Mouse (Mus musculus) lung, postnatal 25 days (tissue): ENCODE measurements at regions not wholly inside any gene's neighbourhood (a gene's known extent, or its start where the extent isn't known, plus 50 kb on each side); places are given as distances from the start of the nearest gene placed in this dataset.
A peak's percentile ranks its signal among the peaks of the same experiment; 100 is the strongest.

Source experiments
- DNase-seq: peaks from one replicate; pipeline ENCODE4 v3.0.0; 2022; ENCODE audit warnings: low spot score

DNA sequence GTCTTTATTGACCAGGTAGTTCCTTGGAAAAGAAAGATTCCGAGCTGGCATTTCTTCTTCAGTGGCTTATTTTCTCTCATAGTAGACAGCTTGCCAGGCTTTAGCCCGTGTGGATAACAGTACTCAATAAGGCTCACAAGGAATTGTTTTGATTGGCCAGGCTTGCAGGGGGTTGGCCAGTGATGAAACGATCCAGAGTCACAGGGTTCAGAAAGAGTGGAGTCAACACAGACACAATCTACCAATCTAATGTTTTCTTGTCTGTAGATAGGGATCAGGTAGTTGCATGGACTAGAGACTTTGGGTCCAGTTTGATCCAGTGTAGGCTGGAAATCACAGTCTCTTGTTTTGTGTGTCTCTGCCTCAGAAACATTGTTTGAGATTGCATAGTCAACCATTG is 115.8 kb upstream of the Tab2 start:
- DNase-seq, result no peak

DNA sequence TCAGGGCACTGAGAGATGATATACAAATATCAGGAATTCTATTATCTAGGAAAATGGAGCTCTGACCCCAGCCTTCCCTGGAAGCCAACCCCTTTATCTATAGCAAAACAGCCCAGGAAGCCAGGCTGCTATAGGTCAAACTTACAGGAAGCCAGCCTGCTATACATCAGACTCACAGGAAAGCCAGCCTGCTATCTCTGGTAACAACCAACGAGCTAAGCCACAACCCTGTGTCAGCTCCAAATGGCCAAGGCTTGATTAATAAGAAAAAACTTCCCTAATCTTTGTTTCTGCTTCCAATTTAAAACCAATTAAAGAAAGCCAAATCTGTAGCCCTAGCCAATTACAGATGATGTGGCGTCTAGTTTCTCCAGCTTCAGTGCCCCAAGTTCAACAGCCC is 114.4 kb upstream of the Tab2 start:
- no peak for DNase-seq

DNA sequence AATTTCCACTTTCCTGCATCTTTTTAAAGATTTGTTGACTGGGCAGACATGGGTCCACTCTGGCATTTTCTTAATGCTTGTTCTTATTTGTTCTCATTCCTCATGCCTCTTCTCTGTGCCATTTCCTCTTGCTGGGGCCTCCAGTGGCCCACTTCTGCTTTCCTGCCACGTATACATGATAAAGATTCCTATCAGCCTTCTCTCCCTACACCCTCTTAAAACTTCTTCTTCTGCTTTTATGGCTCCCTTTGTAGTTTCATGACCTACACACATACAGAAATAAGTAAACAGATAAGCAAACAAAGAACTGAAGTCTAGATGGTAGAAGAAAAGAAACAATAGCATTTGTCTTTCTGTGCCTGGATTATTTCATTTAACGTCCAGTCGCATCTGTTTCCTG is 110.9 kb upstream of the Tab2 start:
- peak; percentile 10 for DNase-seq

DNA sequence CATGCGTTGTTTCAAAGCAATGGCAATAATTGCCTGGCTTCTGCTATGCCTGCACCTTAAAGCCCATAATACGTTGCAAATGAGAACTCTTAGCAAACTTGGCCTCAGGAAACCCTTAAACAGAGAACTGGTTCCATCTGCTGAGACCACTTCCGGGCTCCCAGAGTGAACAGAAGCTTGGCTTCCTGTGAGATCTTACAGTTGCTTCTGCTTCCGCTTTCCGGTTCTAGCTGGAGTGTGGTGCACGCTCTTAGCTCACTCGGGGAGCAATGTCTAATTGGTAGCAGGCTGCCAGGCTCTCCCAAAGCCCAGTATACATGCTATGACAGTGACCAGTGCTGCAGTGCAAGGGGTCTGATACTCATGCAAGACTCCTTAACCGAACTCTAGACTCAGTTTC is 109.7 kb upstream of the Tab2 start:
- peak; percentile 37 for DNase-seq

DNA sequence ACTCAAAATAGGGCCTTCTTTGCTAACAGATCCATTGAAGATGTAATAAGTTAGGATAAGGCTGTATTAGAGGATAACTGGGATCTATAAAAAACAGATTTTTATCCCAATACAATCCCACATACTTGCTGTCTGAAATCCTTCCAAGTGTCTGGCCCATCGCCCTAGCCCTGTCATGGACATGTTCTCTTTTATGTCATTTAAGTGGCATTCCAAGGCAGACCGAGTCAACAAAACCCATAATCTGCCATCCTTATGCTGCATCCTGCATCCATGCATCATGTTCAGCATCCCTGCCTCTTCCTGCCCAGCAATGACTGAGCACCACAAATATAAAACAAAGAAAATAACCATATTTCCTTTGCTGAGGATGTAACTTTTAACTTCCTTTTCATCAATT is 108.3 kb upstream of the Tab2 start:
- DNase-seq, result no peak

DNA sequence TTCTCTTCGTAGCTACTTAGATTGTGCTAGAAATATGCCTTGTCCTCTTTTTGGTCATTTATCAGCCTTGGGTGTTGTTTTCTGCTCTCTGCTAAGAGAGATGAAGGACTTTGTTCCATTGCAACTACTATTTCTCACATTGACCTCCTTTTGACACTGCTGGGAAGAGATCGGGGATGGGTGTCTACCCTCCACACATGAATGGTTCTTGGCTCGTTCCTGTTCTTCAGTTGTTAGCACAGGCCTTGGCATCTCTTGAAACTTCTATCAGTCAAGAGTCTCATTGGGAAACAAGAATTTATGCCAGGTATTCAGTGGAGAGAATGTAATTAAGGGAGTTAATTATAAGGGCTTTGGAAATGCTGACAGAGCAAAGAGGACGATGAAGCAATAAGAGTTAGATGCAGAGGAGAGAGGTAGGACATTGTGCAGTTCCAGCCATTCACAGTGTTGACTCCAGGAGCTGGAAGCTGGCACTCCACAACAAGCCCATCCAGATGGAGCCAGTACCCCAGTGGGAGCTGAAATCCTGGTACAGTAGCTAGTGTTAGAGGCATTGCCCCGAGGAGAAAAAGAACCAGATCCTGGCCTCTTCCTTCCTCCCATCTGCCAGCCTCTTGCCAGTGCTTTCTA is 107.5 kb upstream of the Tab2 start:
- DNase-seq, result no peak

DNA sequence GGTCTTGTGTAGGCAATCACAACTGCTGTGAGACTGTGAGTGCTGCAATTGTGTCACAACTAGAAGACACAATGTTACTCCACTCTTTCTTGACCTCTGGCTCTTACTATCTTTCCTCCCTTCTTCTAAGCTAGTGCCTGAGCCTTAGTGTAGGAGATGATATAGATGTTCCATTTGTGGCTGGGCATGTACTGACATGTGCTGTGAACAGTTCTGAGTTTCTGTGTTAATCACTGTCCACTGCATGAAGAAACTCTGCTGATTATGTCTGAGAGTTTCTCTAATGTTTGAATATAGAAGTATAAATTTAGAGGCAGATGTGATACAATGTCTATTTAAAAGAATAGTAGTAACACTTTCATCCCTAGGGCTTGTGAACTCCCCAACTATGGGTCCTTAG is 105.0 kb upstream of the Tab2 start:
- DNase-seq, result no peak

DNA sequence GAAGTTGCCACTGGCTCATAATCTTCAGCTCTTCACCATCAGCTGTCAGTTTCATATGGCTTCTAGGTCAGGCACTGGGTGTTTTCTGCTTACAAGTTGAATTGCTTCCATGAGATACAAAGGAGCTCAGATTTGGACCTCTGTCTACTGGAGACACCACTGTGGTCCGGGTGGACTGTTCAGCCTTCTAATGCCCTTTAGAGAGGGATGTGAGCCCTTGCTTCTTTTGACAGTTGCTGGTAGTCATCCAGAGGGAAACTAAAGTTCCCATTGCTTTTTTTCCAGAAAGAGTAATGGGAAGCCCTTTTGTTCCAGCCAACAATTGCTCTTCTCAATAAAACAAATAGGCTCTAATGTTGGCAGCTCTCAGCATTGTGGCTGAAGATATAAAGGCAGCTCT is 103.7 kb upstream of the Tab2 start:
- DNase-seq, result no peak

DNA sequence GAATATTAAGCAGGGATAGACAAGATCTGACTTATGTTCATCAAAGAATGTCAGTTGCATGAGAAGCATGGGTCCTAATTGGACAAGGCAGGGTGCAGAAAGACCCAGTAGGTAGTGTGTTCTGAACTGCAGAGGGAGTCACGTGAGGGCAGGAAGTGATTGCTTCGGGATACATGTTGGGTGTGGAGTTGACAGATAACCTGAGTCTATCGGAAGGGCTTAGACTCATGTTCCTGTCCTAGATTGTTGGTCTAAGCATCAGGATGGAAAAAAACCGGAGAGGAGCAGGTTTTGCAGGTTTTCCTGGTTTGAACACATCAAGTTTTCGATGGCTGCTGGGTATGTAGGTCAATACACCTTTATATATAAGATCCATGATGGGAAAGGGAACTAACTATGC is 101.8 kb upstream of the Tab2 start:
- no peak for DNase-seq

DNA sequence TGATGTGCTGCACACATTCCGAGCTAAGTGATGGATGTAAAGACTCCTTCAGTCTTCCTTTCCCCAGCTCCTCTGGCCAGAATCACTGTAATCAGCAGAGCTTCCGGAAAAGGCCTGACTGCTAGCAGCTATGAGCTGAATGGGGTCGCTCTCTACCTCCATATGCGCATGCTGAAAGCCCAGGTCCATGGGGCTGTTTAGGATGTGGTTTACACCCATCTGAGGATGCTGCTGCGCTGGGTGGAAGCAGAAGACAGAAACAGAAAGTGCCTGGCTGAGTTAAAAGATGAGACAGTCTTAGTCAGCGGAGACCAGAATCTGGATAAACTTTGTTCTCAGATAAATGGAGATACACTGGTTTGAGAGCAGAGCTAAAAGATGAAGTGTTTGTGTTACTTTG is 99.3 kb upstream of the Tab2 start:
- DNase-seq, result no peak

DNA sequence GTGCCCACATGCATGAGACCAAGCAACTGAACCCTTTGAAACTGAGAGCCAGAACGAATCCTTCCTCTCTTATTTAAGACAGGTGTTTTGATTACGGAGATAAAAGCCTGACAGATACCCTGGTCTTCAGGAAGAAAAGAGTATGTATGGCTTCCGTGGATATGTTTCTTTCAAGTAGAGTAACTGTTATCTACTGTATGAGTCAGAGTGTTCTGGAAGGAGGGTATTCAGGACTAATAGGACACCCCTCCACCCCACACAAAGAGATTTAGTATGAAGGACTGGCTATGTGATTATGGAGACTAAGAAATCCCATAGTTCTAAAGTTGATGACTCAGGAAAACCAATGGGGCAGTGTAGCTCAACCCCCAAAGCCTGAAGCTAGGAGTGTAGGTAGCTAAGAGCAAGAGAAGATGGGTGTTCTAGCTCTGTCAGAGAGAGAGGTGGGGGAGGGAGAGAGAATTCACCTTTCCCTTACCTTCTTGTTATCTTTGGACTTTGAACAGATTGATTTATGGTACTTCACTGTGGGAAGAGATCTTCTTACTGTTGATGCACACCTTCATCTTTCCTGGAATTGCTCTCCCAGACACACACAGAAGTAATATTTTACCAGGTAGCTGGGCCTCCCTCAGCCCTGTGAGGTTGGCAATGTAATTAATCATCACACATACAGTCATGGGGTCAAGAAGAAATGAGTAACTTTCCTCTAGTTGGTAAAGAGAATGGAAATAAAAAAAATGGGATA is 87.6 kb upstream of the Tab2 start:
- DNase-seq, result no peak

DNA sequence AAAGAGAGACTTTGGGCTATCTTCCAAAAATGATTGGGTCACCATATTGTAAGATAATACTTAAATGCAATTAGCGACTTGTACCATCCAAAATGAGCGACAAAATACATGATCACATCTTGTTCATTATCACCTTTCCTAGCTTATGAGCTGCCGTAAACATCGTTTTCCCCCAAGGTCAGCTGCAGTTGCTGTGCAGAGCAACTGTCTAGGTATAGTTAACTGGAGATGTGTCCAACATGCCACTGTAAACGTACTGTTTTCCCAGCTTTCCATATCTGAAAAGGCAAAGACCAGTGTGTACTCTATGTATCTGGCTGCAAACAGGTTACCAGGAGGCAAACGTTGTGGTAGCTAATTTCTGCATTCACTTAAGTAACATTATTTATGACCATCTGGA is 86.3 kb upstream of the Tab2 start:
- DNase-seq, result no peak

DNA sequence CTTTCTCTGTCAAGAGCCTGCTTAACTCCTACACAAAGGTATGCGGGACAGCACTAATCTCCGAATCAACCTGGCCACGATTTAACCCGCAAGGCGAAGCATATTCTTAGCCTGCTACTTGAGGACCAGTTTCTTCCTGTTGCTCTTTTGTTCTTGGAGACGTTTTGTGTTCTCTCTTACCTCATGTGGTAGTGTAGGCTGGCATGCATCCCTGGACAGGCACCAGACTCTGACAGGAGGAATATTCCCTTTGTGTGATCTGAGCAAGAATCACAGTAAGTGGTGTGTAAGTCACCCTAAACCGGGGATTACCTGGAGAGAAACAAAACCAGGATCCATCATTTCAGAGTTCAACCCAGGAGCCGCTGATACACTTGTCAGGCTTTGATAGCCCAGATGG is 85.8 kb upstream of the Tab2 start:
- no peak for DNase-seq

DNA sequence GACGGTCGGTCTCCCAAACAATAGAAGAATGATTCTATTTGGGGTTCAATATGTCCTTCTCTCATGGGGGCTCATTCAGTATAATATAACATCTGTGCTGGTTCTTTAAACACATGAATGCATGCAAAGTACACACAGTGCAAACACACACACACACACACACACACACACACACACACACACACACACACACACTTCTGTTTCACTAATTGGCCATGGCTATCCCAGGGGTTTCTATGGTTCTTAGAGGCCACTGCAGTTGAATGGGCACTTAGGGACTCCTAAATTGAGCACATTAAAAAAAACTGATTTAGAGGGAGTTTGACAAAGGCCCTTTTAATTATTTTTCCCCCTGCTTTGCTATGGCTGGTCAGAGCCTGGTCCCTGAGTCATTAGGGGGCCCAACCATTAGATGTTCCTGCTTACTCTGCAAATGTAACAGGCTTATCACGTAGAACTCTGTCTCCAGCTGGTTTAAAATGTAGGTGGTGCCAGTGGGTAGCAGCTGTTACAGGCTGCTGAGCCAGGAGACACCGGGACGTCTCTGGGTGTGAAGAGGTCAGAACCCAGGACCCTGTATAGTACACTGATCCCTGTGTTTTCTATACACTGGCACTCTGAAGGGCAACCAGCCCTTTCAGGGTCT is 82.1 kb upstream of the Tab2 start:
- no peak for DNase-seq

DNA sequence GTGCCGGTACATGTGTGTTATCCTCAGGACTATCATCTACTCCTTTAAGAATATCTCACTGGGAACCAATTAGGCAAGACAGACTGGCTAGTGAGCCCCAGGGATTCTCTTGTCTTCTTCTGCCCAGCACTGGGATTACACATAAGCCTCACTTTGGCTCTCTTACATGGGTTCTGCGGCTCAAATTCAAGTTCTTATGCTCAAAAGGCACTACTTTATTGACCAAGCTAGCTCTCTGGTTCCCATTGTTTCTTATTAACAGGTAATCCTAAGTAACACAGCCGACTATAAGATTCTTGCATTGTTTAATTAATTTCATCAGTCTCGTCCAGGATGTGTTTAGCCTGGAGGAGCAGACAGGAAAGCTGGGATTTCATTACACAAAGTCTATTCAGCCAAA is 80.3 kb upstream of the Tab2 start:
- DNase-seq, result no peak

DNA sequence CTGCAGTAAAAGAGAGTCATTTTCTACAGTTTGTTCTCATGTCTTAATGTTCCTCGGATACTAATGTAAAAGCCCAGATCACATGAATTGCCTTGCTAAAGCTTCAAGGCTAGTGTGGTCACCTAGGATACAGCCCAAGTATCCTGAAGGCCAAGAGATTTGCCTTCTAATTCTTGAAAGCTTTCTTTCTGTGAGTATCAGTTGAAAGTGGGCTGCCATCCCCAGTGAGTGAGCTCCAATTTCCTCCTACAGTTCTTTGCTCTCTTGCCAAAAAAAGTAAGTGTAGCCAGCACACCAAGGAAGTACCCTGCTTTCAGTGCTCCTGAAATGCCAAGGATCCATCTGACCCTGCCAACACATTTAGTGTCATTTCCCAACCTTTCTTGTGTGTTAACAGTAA is 79.3 kb upstream of the Tab2 start:
- no peak for DNase-seq

DNA sequence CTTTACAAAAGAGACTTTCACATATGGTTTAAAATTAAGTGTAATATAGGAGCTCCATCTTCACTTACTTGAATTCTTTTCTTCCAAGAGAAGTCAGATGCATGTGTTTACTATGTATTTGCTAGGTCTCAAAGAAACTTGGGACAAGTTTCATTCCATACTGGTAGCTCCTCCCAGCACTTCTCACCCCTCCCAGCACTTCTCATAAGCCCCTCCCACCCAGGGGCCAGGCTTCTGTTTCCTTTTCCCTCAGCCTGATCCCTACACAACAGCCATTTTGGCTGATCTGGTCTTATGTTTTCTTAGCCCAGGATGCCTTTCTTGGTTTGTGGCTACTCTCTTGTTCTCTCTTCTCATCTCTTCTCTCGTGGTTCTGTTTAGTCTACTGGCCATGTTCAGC is 76.2 kb upstream of the Tab2 start:
- DNase-seq, result no peak

DNA sequence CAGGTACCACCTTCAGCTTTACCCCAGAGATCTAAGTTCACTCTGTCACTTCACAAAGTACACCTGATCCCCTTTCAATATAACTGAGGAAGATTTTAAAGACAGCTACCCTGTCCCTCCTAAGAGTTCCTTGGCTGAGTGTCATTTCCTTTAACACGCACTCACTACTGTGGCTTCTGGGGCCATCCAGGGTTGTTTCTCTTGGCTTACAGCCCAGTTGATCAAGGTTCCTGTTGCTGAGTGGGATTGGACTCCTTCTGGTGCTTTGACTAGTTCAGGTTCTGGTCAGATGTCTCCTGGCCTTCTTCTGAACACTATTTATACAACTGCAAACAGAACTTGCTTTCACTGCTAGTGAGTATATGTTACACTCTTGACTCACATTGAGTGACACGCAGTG is 72.8 kb upstream of the Tab2 start:
- DNase-seq, result peak; percentile 3

DNA sequence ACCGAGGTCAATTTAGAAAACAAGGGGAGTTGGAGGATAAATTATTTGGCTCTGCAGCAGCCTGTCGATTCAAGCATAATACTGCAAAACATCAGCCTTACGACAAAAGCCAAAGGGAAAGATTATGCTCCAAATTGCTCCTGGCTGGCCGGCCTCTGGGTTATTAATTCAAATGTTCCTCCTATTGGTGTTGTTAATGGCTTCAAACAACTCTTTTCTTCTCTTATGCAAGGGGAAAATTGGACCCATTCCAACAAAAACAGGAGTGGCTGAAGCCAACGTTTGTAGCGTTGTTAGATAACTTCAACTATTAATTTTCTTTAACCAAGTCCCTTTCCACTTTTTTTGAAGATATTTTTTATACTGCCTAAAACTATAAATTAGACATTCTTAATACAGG is 71.0 kb upstream of the Tab2 start:
- DNase-seq, result peak; percentile 29

DNA sequence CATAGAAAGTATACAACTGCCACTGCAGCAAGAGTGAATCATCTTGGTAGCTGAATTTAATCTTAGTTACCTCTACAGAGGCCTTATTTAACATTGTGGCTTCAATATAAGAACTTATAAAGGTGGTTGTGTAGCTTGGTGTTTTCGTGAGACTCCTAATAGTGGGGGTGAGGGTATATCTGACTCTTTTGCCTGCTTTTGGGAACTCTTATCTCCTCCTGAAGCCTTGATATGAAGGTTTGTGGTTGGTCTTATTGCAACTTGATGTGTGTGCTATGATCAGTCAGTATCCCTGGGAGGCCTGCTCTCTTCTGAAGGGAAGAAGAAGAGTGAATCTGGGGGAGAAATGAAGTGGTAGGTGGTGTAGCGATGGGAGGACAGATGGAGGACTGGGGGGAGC is 67.7 kb upstream of the Tab2 start:
- DNase-seq, result no peak

DNA sequence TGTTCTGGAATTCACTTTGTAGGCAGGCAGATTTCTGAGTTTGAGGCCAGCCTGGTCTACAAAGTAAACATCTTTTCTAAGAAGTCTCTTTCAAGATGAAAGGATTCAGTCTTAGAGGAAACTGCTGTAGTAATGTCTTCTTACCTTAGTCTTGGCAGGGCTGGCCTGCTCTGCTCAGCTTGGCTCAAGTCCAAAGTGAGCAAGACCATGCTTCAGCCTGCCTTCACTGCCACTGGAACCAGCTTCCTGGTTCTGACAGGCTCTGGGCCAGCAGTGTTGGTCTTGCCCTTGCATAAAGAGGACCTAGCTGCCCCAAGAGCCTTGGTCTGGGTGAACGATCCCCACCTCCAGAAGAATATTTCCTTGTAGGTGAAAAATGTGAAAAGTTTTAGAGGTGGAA is 65.9 kb upstream of the Tab2 start:
- DNase-seq, result no peak

DNA sequence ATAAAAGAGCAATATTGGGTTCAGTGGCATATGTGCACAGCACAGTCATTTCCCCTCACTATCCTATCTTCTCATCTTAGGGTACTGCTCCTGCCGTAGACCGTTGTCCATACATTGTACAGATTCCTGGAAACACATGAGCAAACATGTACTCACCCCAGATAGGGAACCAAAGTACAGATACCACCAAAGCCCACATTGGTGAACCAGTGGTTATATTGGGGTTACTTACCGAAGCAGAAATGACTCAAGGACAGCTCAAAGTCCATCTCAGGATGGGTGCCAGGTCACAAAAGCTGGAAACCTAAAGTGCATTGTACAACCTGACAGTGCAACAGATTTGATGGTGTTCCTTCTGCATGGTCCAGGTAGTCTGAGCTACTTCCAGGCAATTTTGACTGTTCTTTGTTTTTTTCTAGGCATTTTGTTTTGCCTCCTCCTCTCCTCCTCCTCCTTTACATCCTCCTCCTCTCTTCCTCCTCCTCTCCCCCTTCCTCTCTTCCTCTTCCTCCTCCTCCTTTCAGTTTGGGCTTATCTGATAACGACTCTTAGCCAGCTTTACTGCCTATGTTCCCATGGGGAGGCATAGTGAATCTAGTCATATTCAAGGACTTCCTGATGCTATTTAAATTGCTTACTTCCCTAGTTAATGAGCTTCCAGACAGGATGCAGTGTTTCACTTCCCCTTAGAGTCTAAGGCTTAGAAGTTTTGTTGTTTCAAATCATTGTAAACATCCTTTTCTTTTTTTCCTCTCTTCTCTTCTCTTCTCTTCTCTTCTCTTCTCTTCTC is 65.1 kb upstream of the Tab2 start:
- no peak for DNase-seq

DNA sequence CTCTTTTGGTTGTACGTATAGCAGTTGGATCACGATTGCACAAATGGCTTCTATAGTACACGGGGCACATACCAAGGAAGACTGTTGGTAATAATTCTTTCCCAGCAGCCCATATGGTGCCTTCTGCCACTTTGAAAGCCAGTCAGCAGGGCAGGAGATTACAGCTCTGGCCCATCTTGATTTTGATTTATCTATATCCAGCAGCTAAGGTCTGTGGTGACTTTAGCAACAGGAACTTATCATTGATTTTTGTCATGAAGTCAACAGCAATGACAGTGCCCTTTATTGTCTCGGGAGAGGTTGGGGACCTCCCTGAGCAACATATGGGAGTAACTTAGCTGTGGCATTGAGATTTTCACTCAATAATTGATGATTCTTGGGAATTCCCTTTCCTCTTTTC is 64.1 kb upstream of the Tab2 start:
- no peak for DNase-seq
